Mouse (Mus musculus) MEL (cell line): ENCODE data around the gene Cyyr1. TPM values are rescaled to one million over a fixed set of nuclear protein-coding genes. Genes with fewer than 3 reads are reported as not detected.

Experiments
- DNase-seq: peaks from one replicate; pipeline ENCODE4 v3.0.0; 2011; ENCODE audit warnings: low read depth, low spot score
- H3K27ac ChIP-seq: 2 replicates; pipeline ENCODE4 v1.5.1; 2012; ENCODE audit warnings: low read depth, mild to moderate bottlenecking, control low read depth, low read length, moderate library complexity; ENCODE audit not compliant: control insufficient read depth
- H3K27me3 ChIP-seq, 2 experiments: fragments of 150-350 bp in 1 of 2; sonication (generic) in 1 of 2; 2 replicates each; pipeline ENCODE4 v1.6.1; 2012; ENCODE audit warnings: low read length in 2 of 2, mild to moderate bottlenecking in 2 of 2, improper control_type of control experiment in 1 of 2, moderate library complexity in 1 of 2; ENCODE audit not compliant: insufficient read depth in 2 of 2, control insufficient read depth in 1 of 2
- H3K36me3 ChIP-seq, 2 experiments: 2 replicates each; pipeline ENCODE4 v1.6.1; 2012 to 2014; ENCODE audit warnings: low read length in 2 of 2, improper control_type of control experiment in 1 of 2, inconsistent platforms in 1 of 2, mild to moderate bottlenecking in 1 of 2; ENCODE audit not compliant: insufficient read depth in 2 of 2, control insufficient read depth in 1 of 2
- H3K4me1 ChIP-seq, 2 experiments: fragments of 150-350 bp in 1 of 2; sonication (generic) in 1 of 2; 2 replicates each; pipeline ENCODE4 v1.6.1; 2012; ENCODE audit warnings: low read length in 2 of 2, improper control_type of control experiment in 1 of 2, mild to moderate bottlenecking in 1 of 2; ENCODE audit not compliant: insufficient read depth in 2 of 2, control insufficient read depth in 1 of 2
- H3K4me3 ChIP-seq, 2 experiments: fragments of 150-350 bp in 1 of 2; sonication (generic) in 1 of 2; 2 replicates each; pipeline ENCODE4 v1.5.1; 2012; ENCODE audit warnings: low read depth in 2 of 2, low read length in 2 of 2, mild to moderate bottlenecking in 2 of 2, moderate library complexity in 2 of 2, control low read depth in 1 of 2, improper control_type of control experiment in 1 of 2; ENCODE audit not compliant: control insufficient read depth in 1 of 2, insufficient read depth in 1 of 2
- H3K79me2 ChIP-seq: 2 replicates; pipeline ENCODE4 v1.6.1; 2012; ENCODE audit warnings: mild to moderate bottlenecking, low read length, moderate library complexity; ENCODE audit not compliant: control insufficient read depth, poor library complexity, insufficient read depth
- H3K9ac ChIP-seq: 2 replicates; pipeline ENCODE4 v1.6.1; 2012; ENCODE audit warnings: low read depth, mild to moderate bottlenecking, control low read depth, low read length, moderate library complexity; ENCODE audit not compliant: control insufficient read depth, poor library complexity, severe bottlenecking
- H3K9me3 ChIP-seq: fragments of 150-350 bp; sonication (generic); replicated peaks from 2 replicates; pipeline ENCODE4 v1.6.1; 2012; ENCODE audit warnings: mild to moderate bottlenecking, low read length, improper control_type of control experiment, moderate library complexity; ENCODE audit not compliant: insufficient read depth
- CHD1 ChIP-seq: IDR thresholded peaks from 2 replicates; pipeline ENCODE4 v1.6.1; 2012; ENCODE audit warnings: low read depth, mild to moderate bottlenecking, inconsistent platforms, low read length, improper control_type of control experiment
- CHD2 ChIP-seq: IDR thresholded peaks from 2 replicates; pipeline ENCODE4 v1.6.1; 2011; ENCODE audit warnings: low read length, improper control_type of control experiment
- E2F4 ChIP-seq: IDR thresholded peaks from 2 replicates; pipeline ENCODE4 v1.6.1; 2011; ENCODE audit warnings: low read depth, low read length, improper control_type of control experiment, borderline replicate concordance
- ETS1 ChIP-seq: IDR thresholded peaks from 2 replicates; pipeline ENCODE4 v1.6.1; 2012; ENCODE audit warnings: low read depth, mild to moderate bottlenecking, inconsistent platforms, low read length, improper control_type of control experiment, moderate library complexity
- GABPA ChIP-seq: IDR thresholded peaks from 2 replicates; pipeline ENCODE4 v1.6.1; 2012; ENCODE audit warnings: low read depth, mild to moderate bottlenecking, inconsistent platforms, low read length, improper control_type of control experiment, moderate library complexity
- MAFK ChIP-seq: IDR thresholded peaks from 2 replicates; pipeline ENCODE4 v1.6.1; 2011; ENCODE audit warnings: low read depth, mild to moderate bottlenecking, low read length, improper control_type of control experiment, borderline replicate concordance
- MAZ ChIP-seq: IDR thresholded peaks from 2 replicates; pipeline ENCODE4 v1.6.1; 2012; ENCODE audit warnings: low read depth, mild to moderate bottlenecking, inconsistent platforms, low read length, improper control_type of control experiment
- NRF1 ChIP-seq: IDR thresholded peaks from 2 replicates; pipeline ENCODE4 v1.6.1; 2014; ENCODE audit warnings: low read depth, mild to moderate bottlenecking, inconsistent platforms, low read length, improper control_type of control experiment, moderate library complexity; ENCODE audit not compliant: poor library complexity, insufficient read depth, severe bottlenecking
- POLR2A ChIP-seq, 2 experiments: IDR thresholded peaks; 2 replicates each; pipeline ENCODE4 v1.6.1; 2011 to 2012; ENCODE audit warnings: low read length in 2 of 2, mild to moderate bottlenecking in 2 of 2, control low read depth in 1 of 2, improper control_type of control experiment in 1 of 2, low read depth in 1 of 2, moderate library complexity in 1 of 2; ENCODE audit not compliant: control insufficient read depth in 1 of 2, insufficient read depth in 1 of 2, poor library complexity in 1 of 2
- POLR2AphosphoS2 ChIP-seq: IDR thresholded peaks from 2 replicates; pipeline ENCODE4 v1.6.1; 2011; ENCODE audit warnings: low read length, improper control_type of control experiment
- POLR2AphosphoS5 ChIP-seq: IDR thresholded peaks from 2 replicates; pipeline ENCODE4 v1.6.1; 2012; ENCODE audit warnings: low read depth, borderline replicate concordance, mild to moderate bottlenecking, inconsistent platforms, low read length, moderate library complexity, mixed read lengths
- RAD21 ChIP-seq: IDR thresholded peaks from 2 replicates; pipeline ENCODE4 v1.6.1; 2011; ENCODE audit warnings: mild to moderate bottlenecking, low read depth, low read length, improper control_type of control experiment
- RCOR1 ChIP-seq: IDR thresholded peaks from 2 replicates; pipeline ENCODE4 v1.6.1; 2012; ENCODE audit warnings: low read depth, mild to moderate bottlenecking, inconsistent platforms, low read length, improper control_type of control experiment
- SIN3A ChIP-seq: IDR thresholded peaks from 2 replicates; pipeline ENCODE4 v1.6.1; 2012; ENCODE audit warnings: low read length, improper control_type of control experiment, inconsistent platforms
- TAL1 ChIP-seq: IDR thresholded peaks from 2 replicates; pipeline ENCODE4 v1.6.1; 2012; ENCODE audit warnings: mild to moderate bottlenecking, inconsistent platforms, low read length, moderate library complexity, mixed read lengths
- ZKSCAN1 ChIP-seq: IDR thresholded peaks from 2 replicates; pipeline ENCODE4 v1.6.1; 2012; ENCODE audit warnings: low read depth, mild to moderate bottlenecking, inconsistent platforms, low read length, improper control_type of control experiment, moderate library complexity
- ZMIZ1 ChIP-seq: IDR thresholded peaks from 2 replicates; pipeline ENCODE4 v1.6.1; 2012; ENCODE audit warnings: low read depth, mild to moderate bottlenecking, inconsistent platforms, low read length, improper control_type of control experiment, moderate library complexity
- ZNF384 ChIP-seq: IDR thresholded peaks from 2 replicates; pipeline ENCODE4 v1.6.1; 2012; ENCODE audit warnings: low read depth, mild to moderate bottlenecking, inconsistent platforms, low read length, improper control_type of control experiment
- polyA plus RNA-seq, 2 experiments: library from polyadenylated mRNA; stranded (reverse) in 1 of 2; unstranded in 1 of 2; fragments of >175 nt in 1 of 2; fragments of >200 nt in 1 of 2; gene quantifications; 2 replicates each; pipeline versions ENCODE4 v1.2.1 to v1.2.4; 2012; ENCODE audit warnings: low replicate concordance in 2 of 2, low read depth in 1 of 2; ENCODE audit not compliant: insufficient read length in 2 of 2, insufficient read depth in 1 of 2, missing spikeins in 1 of 2
- total RNA-seq: library from RNA; depleted of rRNA; stranded (reverse); fragments of 300-350 nt; gene quantifications from 2 replicates; pipeline ENCODE4 v1.2.3, GENCODE M21; 2012

Cyyr1 gene
- total and polyA plus RNA-seq, 3 experiments: not detected

DNA sequence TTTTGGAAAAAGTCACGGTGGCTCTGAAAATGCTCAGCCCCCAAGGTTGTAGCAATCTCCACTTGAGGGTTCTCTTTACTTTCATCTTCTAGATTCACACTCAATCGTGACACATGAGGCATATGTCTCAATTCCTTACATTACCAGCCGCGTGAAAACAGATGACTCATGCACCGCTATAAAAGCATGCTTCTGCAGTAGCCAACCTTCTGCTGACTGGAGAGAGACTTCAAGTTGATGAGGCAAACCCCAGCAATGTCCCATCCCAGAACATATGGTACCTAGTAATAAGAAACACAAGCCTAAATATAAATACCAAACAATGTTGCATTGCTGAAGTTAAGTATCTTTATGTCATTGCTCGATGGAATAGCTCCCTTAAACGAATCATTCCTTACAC is 65.9 kb downstream of the Cyyr1 start:
- no peaks in the 10 kb centered on the region for H3K4me1 ChIP-seq
- no peaks in the 10 kb centered on the region for H3K27me3 ChIP-seq
- no peaks in the 10 kb centered on the region for H3K9me3 ChIP-seq
- H3K36me3 ChIP-seq: no peaks in the 10 kb centered on the region
- DNase-seq: no peak
- H3K4me3 ChIP-seq: no peak overlapping the region
- no peak overlapping the region for H3K27ac ChIP-seq
- TF ChIP-seq RCOR1 (no peak), POLR2AphosphoS5 (no peak), POLR2A (IDR thresholded peaks at IDR 0.05; ENCODE audit: control insufficient read depth in 1 of 2, insufficient read depth in 1 of 2, low read depth in 1 of 2, low read length in 2 of 2, poor library complexity in 1 of 2) (no peak), TAL1 (no peak), E2F4 (no peak), ETS1 (no peak), SIN3A (no peak), GABPA (no peak), ZMIZ1 (no peak)
- no peak overlapping the region for H3K9ac ChIP-seq
- H3K79me2 ChIP-seq: no peaks in the 10 kb centered on the region

DNA sequence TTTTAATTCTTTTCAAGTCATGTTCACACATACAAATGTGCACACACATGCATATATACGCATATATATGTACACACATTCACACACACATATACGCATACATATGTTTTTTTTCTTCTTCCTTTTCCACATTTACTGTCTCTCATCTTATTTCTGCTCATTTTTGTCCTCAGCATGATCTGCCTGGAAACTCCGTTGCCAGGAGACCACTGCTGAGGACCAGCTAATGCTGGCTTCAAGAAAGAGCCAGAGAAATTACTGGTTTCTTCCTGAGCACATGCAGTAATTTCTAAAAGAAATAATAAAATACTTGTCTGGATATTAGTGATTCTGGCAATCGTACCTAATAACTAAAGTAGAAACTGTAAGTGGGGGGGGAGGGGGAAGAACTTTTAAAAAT is 68.6 kb downstream of the Cyyr1 start:
- DNase-seq: no peak
- Histone ChIP-seq H3K9me3 (no peaks in the 10 kb centered on the region), H3K36me3 (no peaks in the 10 kb centered on the region), H3K27ac (no peak overlapping the region), H3K9ac (no peak overlapping the region), H3K27me3 (no peaks in the 10 kb centered on the region), H3K4me3 (no peak overlapping the region), H3K79me2 (no peaks in the 10 kb centered on the region), H3K4me1 (no peaks in the 10 kb centered on the region)
- TF ChIP-seq POLR2A (IDR thresholded peaks at IDR 0.05; ENCODE audit: control insufficient read depth in 1 of 2, insufficient read depth in 1 of 2, low read depth in 1 of 2, low read length in 2 of 2, poor library complexity in 1 of 2): no peak
- no peak for TF ChIP-seq MAZ
- no peak for TF ChIP-seq GABPA
- TF ChIP-seq POLR2AphosphoS2: no peak
- TF ChIP-seq NRF1: no peak
- TF ChIP-seq CHD2: no peak
- no peak for TF ChIP-seq ZNF384
- no peak for TF ChIP-seq ZKSCAN1
- no peak for TF ChIP-seq RAD21
- TF ChIP-seq CHD1: no peak
- no peak for TF ChIP-seq MAFK
- no peak for TF ChIP-seq ETS1
